Mouse (Mus musculus) CH12.LX (cell line): ENCODE results near the gene Ccdc88c.

Source experiments
- CHD1 ChIP-seq: IDR thresholded peaks from 2 replicates; pipeline ENCODE4 v1.6.1; 2012; ENCODE audit warnings: low read depth, low read length, improper control_type of control experiment, inconsistent platforms
- CTCF ChIP-seq, 2 experiments: IDR thresholded peaks in 1 of 2; conservative IDR thresholded peaks in 1 of 2; 2 replicates each; pipeline ENCODE4 v1.5.1; 2011 to 2012; ENCODE audit warnings: low read depth in 2 of 2, low read length in 2 of 2, improper control_type of control experiment in 1 of 2, inconsistent platforms in 1 of 2, mild to moderate bottlenecking in 1 of 2, moderate library complexity in 1 of 2
- GABPA ChIP-seq: IDR thresholded peaks from 2 replicates; pipeline ENCODE4 v1.6.1; 2012; ENCODE audit warnings: low read depth, low read length, improper control_type of control experiment, inconsistent platforms; ENCODE audit not compliant: insufficient replicate concordance
- MEF2A ChIP-seq: IDR thresholded peaks from 2 replicates; pipeline ENCODE4 v1.6.1; 2014; ENCODE audit warnings: low read depth, mild to moderate bottlenecking, inconsistent platforms, low read length, improper control_type of control experiment, borderline replicate concordance
- TCF12 ChIP-seq: IDR thresholded peaks from 2 replicates; pipeline ENCODE4 v1.6.1; 2014; ENCODE audit warnings: low read depth, mild to moderate bottlenecking, inconsistent platforms, low read length, improper control_type of control experiment
- USF1 ChIP-seq: IDR thresholded peaks from 2 replicates; pipeline ENCODE4 v1.6.1; 2014; ENCODE audit warnings: low read depth, mild to moderate bottlenecking, inconsistent platforms, low read length, improper control_type of control experiment

- no peak for TF ChIP-seq CTCF (conservative IDR thresholded peaks at IDR 0.05 in 1 of 2, IDR thresholded peaks at IDR 0.05 in 1 of 2; ENCODE audit: low read depth in 2 of 2, low read length in 2 of 2)
- TF ChIP-seq TCF12, result no peak
- no peak for TF ChIP-seq GABPA
- TF ChIP-seq USF1, result no peak
- no peak for TF ChIP-seq MEF2A
- no peak for TF ChIP-seq CHD1
Measured at GRCm38 (mm10) chr12:100944921-100945336, 83.9 kb downstream of the Ccdc88c start.
